Mouse (Mus musculus) CH12.LX (cell line): ENCODE measurements around the gene Ncoa1. TPM values are rescaled to one million over a fixed set of nuclear protein-coding genes. Genes with fewer than 3 reads are reported as not detected.

Experiments used
- DNase-seq: peaks from one replicate; pipeline ENCODE4 v3.0.0-alpha.2; 2013; ENCODE audit errors: extremely low read depth
- H3K27ac ChIP-seq: 2 replicates; pipeline ENCODE4 v1.5.1; 2012; ENCODE audit warnings: low read depth, mild to moderate bottlenecking, control low read depth, moderate library complexity; ENCODE audit not compliant: insufficient read depth
- H3K27me3 ChIP-seq: replicated peaks from 2 replicates; pipeline ENCODE3; 2012; ENCODE audit warnings: inconsistent platforms
- H3K36me3 ChIP-seq, 2 experiments: replicated peaks in 1 of 2; 2 replicates each; pipeline versions ENCODE3 to v1.6.1; 2012; ENCODE audit warnings: inconsistent platforms in 1 of 2, low read length in 1 of 2, mild to moderate bottlenecking in 1 of 2, mixed read lengths in 1 of 2, moderate library complexity in 1 of 2; ENCODE audit not compliant: control insufficient read depth in 1 of 2, insufficient read depth in 1 of 2
- H3K4me1 ChIP-seq, 2 experiments: 2 replicates each; pipeline ENCODE4 v1.6.1; 2012; ENCODE audit warnings: inconsistent platforms in 1 of 2, moderate library complexity in 1 of 2; ENCODE audit not compliant: insufficient read depth in 2 of 2, control insufficient read depth in 1 of 2
- H3K4me2 ChIP-seq: 2 replicates; pipeline ENCODE4 v1.6.1; 2012; ENCODE audit warnings: low read depth, mild to moderate bottlenecking, control low read depth; ENCODE audit not compliant: poor library complexity, insufficient read depth, severe bottlenecking
- H3K4me3 ChIP-seq, 3 experiments: fragments of 150-350 bp in 1 of 3; sonication (generic) in 1 of 3; replicated peaks in 1 of 3; 2 replicates each; pipeline versions ENCODE3 to v1.5.1; 2011 to 2012; ENCODE audit warnings: low read depth in 2 of 3, low read length in 2 of 3, mild to moderate bottlenecking in 2 of 3, moderate library complexity in 2 of 3, control low read depth in 1 of 3, improper control_type of control experiment in 1 of 3, inconsistent platforms in 1 of 3, mixed read lengths in 1 of 3; ENCODE audit not compliant: poor library complexity in 1 of 3
- H3K79me2 ChIP-seq: replicated peaks from 2 replicates; pipeline ENCODE4 v1.6.1; 2012; ENCODE audit warnings: mild to moderate bottlenecking, moderate library complexity; ENCODE audit not compliant: control insufficient read depth, poor library complexity, insufficient read depth, severe bottlenecking; ENCODE audit errors: extremely low read depth
- H3K9ac ChIP-seq: 2 replicates; pipeline ENCODE4 v1.6.1; 2012; ENCODE audit warnings: low read depth, mild to moderate bottlenecking, control low read depth, moderate library complexity; ENCODE audit not compliant: insufficient read depth
- H3K9me3 ChIP-seq: replicated peaks from 2 replicates; pipeline ENCODE3; 2012; ENCODE audit warnings: low read length, inconsistent platforms, mixed read lengths
- BHLHE40 ChIP-seq: IDR thresholded peaks from 2 replicates; pipeline ENCODE4 v1.6.1; 2011; ENCODE audit warnings: mild to moderate bottlenecking, low read depth, low read length, improper control_type of control experiment
- CHD2 ChIP-seq: IDR thresholded peaks from 2 replicates; pipeline ENCODE4 v1.6.1; 2011; ENCODE audit warnings: low read length, improper control_type of control experiment
- CTCF ChIP-seq, 2 experiments: IDR thresholded peaks in 1 of 2; conservative IDR thresholded peaks in 1 of 2; 2 replicates each; pipeline ENCODE4 v1.5.1; 2011 to 2012; ENCODE audit warnings: low read depth in 2 of 2, low read length in 2 of 2, improper control_type of control experiment in 1 of 2, inconsistent platforms in 1 of 2, mild to moderate bottlenecking in 1 of 2, moderate library complexity in 1 of 2
- ETS1 ChIP-seq: conservative IDR thresholded peaks from 2 replicates; pipeline ENCODE4 v1.6.1; 2012; ENCODE audit warnings: low read depth, mild to moderate bottlenecking, inconsistent platforms, low read length, improper control_type of control experiment, moderate library complexity
- HCFC1 ChIP-seq: IDR thresholded peaks from 2 replicates; pipeline ENCODE4 v1.6.1; 2012; ENCODE audit warnings: low read depth, mild to moderate bottlenecking, inconsistent platforms, low read length, improper control_type of control experiment
- IRF4 ChIP-seq: IDR thresholded peaks from 2 replicates; pipeline ENCODE4 v1.6.1; 2014; ENCODE audit warnings: low read depth, mild to moderate bottlenecking, inconsistent platforms, low read length, improper control_type of control experiment
- MEF2A ChIP-seq: IDR thresholded peaks from 2 replicates; pipeline ENCODE4 v1.6.1; 2014; ENCODE audit warnings: low read depth, mild to moderate bottlenecking, inconsistent platforms, low read length, improper control_type of control experiment, borderline replicate concordance
- MXI1 ChIP-seq: IDR thresholded peaks from 2 replicates; pipeline ENCODE4 v1.6.1; 2011; ENCODE audit warnings: mild to moderate bottlenecking, low read depth, low read length, improper control_type of control experiment
- MYC ChIP-seq: IDR thresholded peaks from 2 replicates; pipeline ENCODE4 v1.6.1; 2011; ENCODE audit warnings: low read depth, mild to moderate bottlenecking, improper control_type of control experiment, low read length
- PAX5 ChIP-seq: IDR thresholded peaks from 2 replicates; pipeline ENCODE4 v1.6.1; 2012; ENCODE audit warnings: low read length, inconsistent platforms, mixed read lengths
- POLR2AphosphoS2 ChIP-seq: IDR thresholded peaks from 2 replicates; pipeline ENCODE4 v1.6.1; 2011; ENCODE audit warnings: low read depth, low read length, improper control_type of control experiment
- RAD21 ChIP-seq: IDR thresholded peaks from 2 replicates; pipeline ENCODE4 v1.6.1; 2011; ENCODE audit warnings: low read depth, mild to moderate bottlenecking, low read length, improper control_type of control experiment, moderate library complexity
- SMC3 ChIP-seq: IDR thresholded peaks from 2 replicates; pipeline ENCODE4 v1.6.1; 2011; ENCODE audit warnings: low read depth, low read length, improper control_type of control experiment
- TBP ChIP-seq: conservative IDR thresholded peaks from 2 replicates; pipeline ENCODE4 v1.6.1; 2011; ENCODE audit warnings: low read depth, low read length, improper control_type of control experiment
- UBTF ChIP-seq: IDR thresholded peaks from 2 replicates; pipeline ENCODE4 v1.6.1; 2012; ENCODE audit warnings: low read depth, mild to moderate bottlenecking, inconsistent platforms, low read length, improper control_type of control experiment, moderate library complexity
- USF1 ChIP-seq: IDR thresholded peaks from 2 replicates; pipeline ENCODE4 v1.6.1; 2014; ENCODE audit warnings: low read depth, mild to moderate bottlenecking, inconsistent platforms, low read length, improper control_type of control experiment
- ZNF384 ChIP-seq: IDR thresholded peaks from 2 replicates; pipeline ENCODE4 v1.6.1; 2012; ENCODE audit warnings: low read depth, low read length, improper control_type of control experiment, inconsistent platforms
- dilution Hi-C: fragments of 300-500 bp; cut with MboI; formaldehyde crosslinking; loops from 2 replicates; pipeline ENCODE4 v1.14.3; 2020; ENCODE audit warnings: low sequenced_read_pairs; ENCODE audit not compliant: extremely low pct_unique_long_range_greater_than_20kb, extremely low pct_ligation_motif_present
- in situ Hi-C: fragments of 300-500 bp; cut with MboI; formaldehyde crosslinking; loops from 3 replicates; pipeline ENCODE4 v1.14.3; 2019; ENCODE audit warnings: low sequenced_read_pairs, low pct_ligation_motif_present, low pct_unique_long_range_greater_than_20kb, mixed read lengths
- polyA plus RNA-seq: library from polyadenylated mRNA; unstranded; fragments of >175 nt; gene quantifications from 2 replicates; pipeline ENCODE4 v1.2.1, GENCODE M21; 2012; ENCODE audit warnings: low read depth; ENCODE audit not compliant: insufficient read length
- total RNA-seq, 2 experiments: library from RNA; depleted of rRNA; stranded (reverse); fragments of 300-350 nt in 1 of 2; fragments of >200 nt in 1 of 2; gene quantifications; 2 replicates each; pipeline ENCODE4 v1.2.3; 2012 to 2014

Ncoa1 gene
- total and polyA plus RNA-seq, 3 experiments: 2.4 to 6.4 (median 4.2) TPM

GRCm38 (mm10) chr12:4463701-4464100 is 13.3 kb downstream of the Ncoa1 start:
- Histone ChIP-seq H3K9ac (no peak overlapping the region), H3K9me3 (no peaks in the 10 kb centered on the region), H3K4me1 (peaks cover 0 to 5% of the 10 kb centered on the region in 2 experiments; a peak in 1 of 4 replicates), H3K4me3 (no peak overlapping the region), H3K36me3 (no peaks in the 10 kb centered on the region), H3K27me3 (no peaks in the 10 kb centered on the region), H3K4me2 (no peak overlapping the region), H3K79me2 (no peaks in the 10 kb centered on the region), H3K27ac (no peak overlapping the region)
- DNase-seq: no peak
- in situ Hi-C loops (no loop called here), dilution Hi-C loops (no loop called here)
- TF ChIP-seq MXI1: no peak
- TF ChIP-seq BHLHE40: no peak
- TF ChIP-seq SMC3: no peak
- no peak for TF ChIP-seq HCFC1
- no peak for TF ChIP-seq UBTF
- no peak for TF ChIP-seq CHD2
- TF ChIP-seq CTCF (conservative IDR thresholded peaks at IDR 0.05 in 1 of 2, IDR thresholded peaks at IDR 0.05 in 1 of 2; ENCODE audit: low read depth in 2 of 2, low read length in 2 of 2): no peak
- no peak for TF ChIP-seq USF1
- TF ChIP-seq IRF4: no peak
- no peak for TF ChIP-seq PAX5
- no peak for TF ChIP-seq POLR2AphosphoS2
- no peak for TF ChIP-seq RAD21
- no peak for TF ChIP-seq TBP
- no peak for TF ChIP-seq MYC
- TF ChIP-seq, all 38 proteins: peak for 0

GRCm38 (mm10) chr12:4462420-4462819 is 14.6 kb downstream of the Ncoa1 start:
- H3K79me2 ChIP-seq: no peaks in the 10 kb centered on the region
- no peak overlapping the region for H3K4me3 ChIP-seq
- H3K36me3 ChIP-seq: no peaks in the 10 kb centered on the region
- in situ Hi-C loops (no loop called here), dilution Hi-C loops (no loop called here)
- no peak overlapping the region for H3K27ac ChIP-seq
- H3K27me3 ChIP-seq: no peaks in the 10 kb centered on the region
- H3K9me3 ChIP-seq: no peaks in the 10 kb centered on the region
- H3K4me2 ChIP-seq: no peak overlapping the region
- H3K4me1 ChIP-seq: peaks cover 0 to 5% of the 10 kb centered on the region in 2 experiments; a peak in 1 of 4 replicates
- H3K9ac ChIP-seq: no peak overlapping the region
- no peak for DNase-seq
- TF ChIP-seq HCFC1 (no peak), ZNF384 (no peak)
- TF ChIP-seq, all 38 proteins: peak for 0

GRCm38 (mm10) chr12:4460990-4461389 is 16.0 kb downstream of the Ncoa1 start:
- no peaks in the 10 kb centered on the region for H3K79me2 ChIP-seq
- TF ChIP-seq RAD21 (peak; percentile 21), ETS1 (no peak), SMC3 (peak; percentile 47), CTCF (conservative IDR thresholded peaks at IDR 0.05 in 1 of 2, IDR thresholded peaks at IDR 0.05 in 1 of 2; ENCODE audit: low read depth in 2 of 2, low read length in 2 of 2) (peak; percentile 10 to 54; a peak in 2 of 4 replicates), MEF2A (no peak)
- no peak overlapping the region for H3K27ac ChIP-seq
- no peak overlapping the region for H3K9ac ChIP-seq
- H3K27me3 ChIP-seq: no peaks in the 10 kb centered on the region
- H3K4me1 ChIP-seq: peaks cover 0 to 5% of the 10 kb centered on the region in 2 experiments; a peak in 1 of 4 replicates
- in situ Hi-C loops: no loop called here
- no peak overlapping the region for H3K4me2 ChIP-seq
- DNase-seq: no peak
- H3K36me3 ChIP-seq: no peaks in the 10 kb centered on the region
- dilution Hi-C loops: no loop called here
- H3K9me3 ChIP-seq: no peaks in the 10 kb centered on the region
- H3K4me3 ChIP-seq: no peak overlapping the region
